Mouse (Mus musculus) G1E (cell line): ENCODE data around the gene Fkbp11.

ENCODE experiments used
- CTCF ChIP-seq: IDR thresholded peaks from 2 replicates; pipeline ENCODE4 v1.5.1; 2012; ENCODE audit warnings: low read depth, low read length, inconsistent platforms, mixed read lengths
- POLR2AphosphoS5 ChIP-seq: IDR thresholded peaks from 2 replicates; pipeline ENCODE4 v1.6.1; 2012; ENCODE audit warnings: low read depth, low read length, inconsistent platforms; ENCODE audit not compliant: insufficient replicate concordance

DNA sequence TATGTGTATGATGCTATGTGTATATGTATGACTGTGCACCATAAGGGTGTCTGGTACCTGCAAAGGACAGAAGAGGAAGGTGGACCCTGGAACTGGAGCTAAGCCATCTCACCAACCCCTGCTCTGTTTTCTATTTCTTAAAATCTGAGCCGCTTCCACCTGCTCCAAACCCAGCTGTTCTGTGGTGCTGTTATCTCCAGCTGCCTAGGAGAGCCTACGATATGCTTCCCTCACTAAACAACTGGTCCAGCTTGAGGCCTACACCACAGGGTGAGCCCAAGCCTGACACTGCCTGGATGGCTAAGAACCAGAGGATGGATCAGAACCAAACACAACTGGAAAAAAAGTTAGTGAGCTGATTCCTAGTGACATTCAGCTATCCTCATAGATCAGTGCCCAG is 26.1 kb upstream of the Fkbp11 start:
- TF ChIP-seq CTCF (no peak), POLR2AphosphoS5 (no peak)
